In genomic region chr5:81021006-81021320, GRCm38 (mm10) we compare ENCODE assay signal across 10 mouse cellular contexts. TPM values are rescaled to one million over a fixed set of nuclear protein-coding genes. Genes with fewer than 3 reads are reported as not detected.
DNase-seq lines count a peak whose midpoint lies in the region; ATAC-seq and TF ChIP-seq lines count a peak whose summit lies in the region.
"Had no signal": no experiment of that assay in that cellular context is flagged by ENCODE, and none has a peak within 500 bp of the region (broad histone marks: within the 10 kb centered on the region; RNA-seq: fewer than 3 reads in every experiment).

No protein-coding gene starts in this region.

- H3K4me1 ChIP-seq in kidney, embryonic 16.5 days (ENCODE audit: insufficient read depth, low read length): peaks cover 20% of the 10 kb centered on the region
- peaks cover 7% of the 10 kb centered on the region; the same call in 1 of the 2 replicates for H3K4me1 ChIP-seq in embryonic facial prominence, embryonic 12.5 days
- peaks cover 11% of the 10 kb centered on the region for H3K4me1 ChIP-seq in intestine, embryonic 15.5 days (replicated peaks)
- H3K4me1 ChIP-seq in midbrain, postnatal 0 days (ENCODE audit: insufficient read depth, low read length): peaks cover 11% of the 10 kb centered on the region

- H3K27me3 ChIP-seq in kidney, embryonic 16.5 days (ENCODE audit: insufficient read depth, low read length): peaks cover 4% of the 10 kb centered on the region; the same call in 1 of the 2 replicates
- no peaks in the 10 kb centered on the region for H3K27me3 ChIP-seq in embryonic facial prominence, embryonic 12.5 days
- H3K27me3 ChIP-seq in intestine, embryonic 15.5 days (replicated peaks): peaks cover 10% of the 10 kb centered on the region
- no peaks in the 10 kb centered on the region for H3K27me3 ChIP-seq in midbrain, postnatal 0 days (ENCODE audit: insufficient read depth, low read length)

- no peak for ATAC-seq in kidney, embryonic 16.5 days (ENCODE audit: low FRiP score, low TSS enrichment)
- no peak for ATAC-seq in embryonic facial prominence, embryonic 12.5 days (ENCODE audit: insufficient number of reproducible peaks, insufficient read depth, low FRiP score, low TSS enrichment)
- ATAC-seq in intestine, embryonic 15.5 days: no peak; the same call in 1 of the 2 replicates
- ATAC-seq in midbrain, postnatal 0 days (ENCODE audit: low FRiP score): no peak

- no peaks in the 10 kb centered on the region for H3K9me3 ChIP-seq in kidney, embryonic 16.5 days (ENCODE audit: low read length)
- no peaks in the 10 kb centered on the region for H3K9me3 ChIP-seq in embryonic facial prominence, embryonic 12.5 days
- no peaks in the 10 kb centered on the region for H3K9me3 ChIP-seq in intestine, embryonic 15.5 days
- no peaks in the 10 kb centered on the region for H3K9me3 ChIP-seq in midbrain, postnatal 0 days (ENCODE audit: low read length)

- intact Hi-C loops in left cerebral cortex, postnatal 4 days (cut with DNase I): loop anchor here (5.0 to 10.0 kb wide), 4 partner anchors 144 to 1321 kb away; no protein-coding TSS in a partner anchor

- peak overlapping the region; percentile 78 for H3K9ac ChIP-seq in kidney, embryonic 16.5 days (replicated peaks; ENCODE audit: low read length)
- H3K9ac ChIP-seq in embryonic facial prominence, embryonic 12.5 days: peak overlapping the region; percentile 84
- H3K9ac ChIP-seq in intestine, embryonic 15.5 days: peak overlapping the region; percentile 54
- H3K9ac ChIP-seq in midbrain, postnatal 0 days (replicated peaks; ENCODE audit: low read length, poor library complexity, severe bottlenecking): peak overlapping the region; percentile 83

- TF ChIP-seq CTCF in midbrain, postnatal 0 days (IDR thresholded peaks at IDR 0.05): no peak

- 0% methylated on average over 6 of the region's 6 CpGs for WGBS in kidney, embryonic 16.5 days
- WGBS in embryonic facial prominence, embryonic 12.5 days: 0% methylated on average over 6 of the region's 6 CpGs
- WGBS in intestine, embryonic 15.5 days: 0% methylated on average over 6 of the region's 6 CpGs
- 1% methylated on average over 6 of the region's 6 CpGs for WGBS in midbrain, postnatal 0 days

- no peak for DNase-seq in kidney, adult 9 months
- no peak for DNase-seq in midbrain, postnatal 0 days (ENCODE audit: low spot score)
- DNase-seq in left cerebral cortex, postnatal 4 days: no peak
- no peak for DNase-seq in cerebellum, postnatal 25 days
- DNase-seq in testis, postnatal 10 days (ENCODE audit: low spot score): no peak

- peak overlapping the region; percentile 83 for H3K27ac ChIP-seq in kidney, embryonic 16.5 days (ENCODE audit: low read length)
- peak overlapping the region; percentile 97 for H3K27ac ChIP-seq in embryonic facial prominence, embryonic 12.5 days
- H3K27ac ChIP-seq in intestine, embryonic 15.5 days: peak overlapping the region; percentile 79; the same call in 1 of the 2 replicates
- peak overlapping the region; percentile 99 for H3K27ac ChIP-seq in midbrain, postnatal 0 days (ENCODE audit: low read depth, low read length)
- H3K27ac ChIP-seq: macrophage had no signal

- peak overlapping the region; percentile 72 for H3K4me3 ChIP-seq in kidney, embryonic 16.5 days (ENCODE audit: low read length)
- H3K4me3 ChIP-seq in embryonic facial prominence, embryonic 12.5 days: peak overlapping the region; percentile 84
- peak overlapping the region; percentile 58 for H3K4me3 ChIP-seq in intestine, embryonic 15.5 days (replicated peaks)
- peak overlapping the region; percentile 86 for H3K4me3 ChIP-seq in midbrain, postnatal 0 days (ENCODE audit: low read depth, low read length)

- no peaks in the 10 kb centered on the region for H3K36me3 ChIP-seq in kidney, embryonic 16.5 days (ENCODE audit: insufficient read depth, low read length)
- no peaks in the 10 kb centered on the region for H3K36me3 ChIP-seq in embryonic facial prominence, embryonic 12.5 days
- H3K36me3 ChIP-seq in intestine, embryonic 15.5 days: no peaks in the 10 kb centered on the region
- no peaks in the 10 kb centered on the region for H3K36me3 ChIP-seq in midbrain, postnatal 0 days (ENCODE audit: insufficient read depth, low read length)

- H3K4me2 ChIP-seq in kidney, embryonic 16.5 days (replicated peaks; ENCODE audit: low read depth, low read length): peak overlapping the region; percentile 92
- H3K4me2 ChIP-seq in embryonic facial prominence, embryonic 12.5 days (replicated peaks): peak overlapping the region; percentile 94
- H3K4me2 ChIP-seq in intestine, embryonic 15.5 days (replicated peaks): peak overlapping the region; percentile 79
- H3K4me2 ChIP-seq in midbrain, postnatal 0 days (ENCODE audit: low read depth, low read length, poor library complexity, severe bottlenecking): peak overlapping the region; percentile 68

RNA-seq across cellular contexts. Expression of gene Adgrl3, which starts 1.0 kb away (rescaled TPM):
- polyA plus RNA-seq in kidney, embryonic 16.5 days (2015; fragmentation: Nextera tagmentation; extraction: Ambion mirVana): 12.7 and 17.7 TPM in 2 replicates
- polyA plus RNA-seq in embryonic facial prominence, embryonic 12.5 days (2016; fragmentation: Nextera tagmentation; extraction: Ambion mirVana): 45.5 and 48.7 TPM in 2 replicates
- polyA plus RNA-seq in intestine, embryonic 15.5 days (2015; fragmentation: Nextera tagmentation; extraction: Ambion mirVana): 9.5 and 10.9 TPM in 2 replicates
- 241 and 338 TPM in 2 replicates for total RNA-seq in midbrain, postnatal 0 days (2014; rRNA removed)
- polyA plus RNA-seq in midbrain, postnatal 0 days (2015; fragmentation: Nextera tagmentation; extraction: Ambion mirVana): 46.8 and 57.2 TPM in 2 replicates
- total RNA-seq in left cerebral cortex, postnatal 4 days (2021): 100 to 1,000 TPM; 247 to 254 TPM
- total RNA-seq: MEL had no signal
- polyA plus RNA-seq: macrophage had no signal
